Mouse (Mus musculus): ENCODE measurements at regions not wholly inside any gene's neighbourhood (a gene's known extent, or its start where the extent isn't known, plus 50 kb on each side); places are given as distances from the start of the nearest gene placed in this dataset.

DNA sequence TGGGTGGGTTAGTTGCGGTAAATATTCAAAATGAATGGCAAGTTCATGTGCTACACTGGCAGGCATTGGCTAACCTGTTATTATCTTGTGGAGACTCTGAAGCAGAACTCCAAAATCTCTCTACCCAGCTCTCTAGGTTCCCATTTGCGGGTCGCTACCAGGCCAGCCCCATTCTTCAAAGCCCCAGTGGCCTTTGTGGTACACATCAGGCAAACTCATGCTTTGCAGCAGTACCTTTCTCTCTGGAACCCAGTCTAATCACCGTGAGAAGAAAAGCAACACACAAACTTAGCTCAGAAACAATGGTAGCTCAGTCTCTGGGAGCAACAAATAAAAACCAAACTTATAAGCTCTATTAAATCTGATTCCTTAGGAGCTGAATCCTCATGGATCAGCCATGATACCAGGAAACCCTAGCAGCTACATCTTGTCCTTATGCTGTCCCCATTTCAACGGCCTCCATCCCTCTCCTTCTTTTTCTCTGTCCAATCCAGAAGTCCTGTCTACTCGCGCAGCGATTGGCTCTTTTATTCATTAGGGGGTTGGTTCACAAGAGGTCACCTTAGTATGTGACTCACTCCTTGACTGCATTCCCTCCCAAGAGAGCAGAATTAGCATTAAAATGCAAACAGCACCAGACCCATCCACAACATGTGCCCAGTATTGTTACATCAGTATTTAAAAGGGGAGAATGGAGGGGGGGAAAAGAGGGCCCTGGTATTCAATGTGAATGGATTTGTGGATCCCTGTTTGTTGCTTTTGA lies 400.0 kb upstream of the Adgrb3 start:
- no peaks in the 10 kb centered on the region for H3K9me3 ChIP-seq (replicated peaks; ENCODE audit: control insufficient read depth, low read length, poor library complexity, severe bottlenecking)
- H3K27me3 ChIP-seq (ENCODE audit: control insufficient read depth, insufficient read depth, low read depth, low read length) = no peaks in the 10 kb centered on the region
- no peaks in the 10 kb centered on the region for H3K4me1 ChIP-seq (ENCODE audit: control insufficient read depth, insufficient read depth, low read length)
- no peak overlapping the region for H3K27ac ChIP-seq (ENCODE audit: low read length)
- H3K9ac ChIP-seq (ENCODE audit: low read depth, low read length) = no peak overlapping the region
- WGBS = 50% methylated on average over 8 of the region's 8 CpGs
- H3K4me3 ChIP-seq (ENCODE audit: low read depth, low read length) = no peak overlapping the region
- ATAC-seq = no peak
- H3K4me2 ChIP-seq (ENCODE audit: low read length) = no peak overlapping the region
- no peaks in the 10 kb centered on the region for H3K36me3 ChIP-seq (ENCODE audit: control insufficient read depth, insufficient read depth, low read length)

DNA sequence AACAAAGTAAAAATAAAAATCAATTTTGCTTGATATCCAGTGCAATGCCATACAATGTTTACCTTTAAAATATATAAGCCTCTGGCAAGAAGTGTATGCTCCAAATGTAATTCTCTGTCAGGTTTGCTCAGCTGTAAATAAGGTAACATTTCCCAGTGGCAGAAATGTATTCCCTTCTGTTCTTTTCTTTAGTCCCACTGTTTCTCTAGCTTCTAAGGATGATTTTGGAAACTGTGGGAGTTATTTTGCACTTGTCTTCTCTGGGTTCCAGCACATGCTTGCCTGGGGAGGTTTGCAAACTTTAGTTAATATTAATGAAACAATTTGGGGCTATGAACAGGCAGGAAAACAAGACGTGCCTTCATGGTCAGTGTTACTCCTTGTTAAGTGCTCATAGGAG lies 374.9 kb upstream of the Adgrb3 start:
- Histone ChIP-seq H3K36me3 (ENCODE audit: control insufficient read depth, insufficient read depth, low read length) (no peaks in the 10 kb centered on the region), H3K4me2 (ENCODE audit: low read length) (no peak overlapping the region), H3K27ac (ENCODE audit: low read length) (no peak overlapping the region), H3K27me3 (ENCODE audit: control insufficient read depth, insufficient read depth, low read depth, low read length) (no peaks in the 10 kb centered on the region), H3K4me1 (ENCODE audit: control insufficient read depth, insufficient read depth, low read length) (no peaks in the 10 kb centered on the region), H3K9ac (ENCODE audit: low read depth, low read length) (no peak overlapping the region), H3K9me3 (replicated peaks; ENCODE audit: control insufficient read depth, low read length, poor library complexity, severe bottlenecking) (no peaks in the 10 kb centered on the region), H3K4me3 (ENCODE audit: low read depth, low read length) (no peak overlapping the region)
- no peak for ATAC-seq
- WGBS = 65% methylated on average over 1 of the region's 1 CpGs
